Mouse (Mus musculus) heart, adult 2 months (tissue): ENCODE measurements around the gene Atp12a. TPM values are rescaled to one million over a fixed set of nuclear protein-coding genes. Genes with fewer than 3 reads are reported as not detected.

Source experiments
- DNase-seq, 2 experiments: peaks; one replicate each; pipeline ENCODE4 v3.0.0; 2021
- H3K27ac ChIP-seq: fragments of 200-600 bp; 2 replicates; pipeline ENCODE4 v1.8.1; 2022
- H3K27me3 ChIP-seq: fragments of 200-500 bp; 2 replicates; pipeline ENCODE4 v1.6.1; 2012; ENCODE audit warnings: mild to moderate bottlenecking, low read length, inconsistent platforms, mixed read lengths; ENCODE audit not compliant: control insufficient read depth, insufficient read depth
- H3K36me3 ChIP-seq: fragments of 200-500 bp; 2 replicates; pipeline ENCODE4 v1.6.1; 2012; ENCODE audit warnings: low read length, inconsistent platforms; ENCODE audit not compliant: control insufficient read depth, insufficient read depth
- H3K4me1 ChIP-seq: fragments of 200-500 bp; 2 replicates; pipeline ENCODE4 v1.6.1; 2011; ENCODE audit warnings: low read length; ENCODE audit not compliant: control insufficient read depth, insufficient read depth
- H3K4me3 ChIP-seq: fragments of 200-600 bp; 2 replicates; pipeline ENCODE4 v1.8.1; 2022
- H3K79me2 ChIP-seq: fragments of 200-500 bp; replicated peaks from 2 replicates; pipeline ENCODE4 v1.6.1; 2012; ENCODE audit warnings: mild to moderate bottlenecking, inconsistent platforms, low read length, moderate library complexity, mixed read lengths; ENCODE audit not compliant: control insufficient read depth, insufficient read depth
- H3K9ac ChIP-seq: fragments of 200-500 bp; 2 replicates; pipeline ENCODE4 v1.6.1; 2012; ENCODE audit warnings: low read depth, mild to moderate bottlenecking, control low read depth, inconsistent platforms, low read length, mixed read lengths
- CTCF ChIP-seq: fragments of 200-600 bp; IDR thresholded peaks from 2 replicates; pipeline ENCODE4 v1.8.1; 2022; ENCODE audit warnings: antibody characterized with exemption, mild to moderate bottlenecking, moderate library complexity
- EP300 ChIP-seq: fragments of 200-500 bp; IDR thresholded peaks from 2 replicates; pipeline ENCODE4 v1.6.1; 2011; ENCODE audit warnings: low read depth, low read length, control low read depth; ENCODE audit not compliant: insufficient read depth
- POLR2A ChIP-seq: fragments of 200-500 bp; IDR thresholded peaks from 2 replicates; pipeline ENCODE4 v1.6.1; 2011; ENCODE audit warnings: mild to moderate bottlenecking, low read depth, low read length, control low read depth; ENCODE audit not compliant: insufficient read depth
- WGBS: fragments of 180-500 bp; shearing (Covaris S2); methylation state at CpG from one replicate; pipeline ENCODE4 v1.1.7; 2018; 5-methylcytosine and 5-hydroxymethylcytosine counted together
- intact Hi-C: fragments of 180-260 bp; cut with DNase I; formaldehyde crosslinking; loops from one replicate; pipeline ENCODE4 v1.15.1; 2025
- polyA plus RNA-seq: library from polyadenylated mRNA; depleted of rRNA; stranded (reverse); fragments of >200 nt; gene quantifications from 2 replicates; pipeline ENCODE4 v1.2.3, GENCODE M21; 2012
- total RNA-seq, 2 experiments: library from RNA; stranded (reverse); gene quantifications; 2 replicates each; pipeline ENCODE4 v1.2.3; 2021

Atp12a gene
- total and polyA plus RNA-seq, 3 experiments: not detected

- Histone ChIP-seq H3K9ac (no peak overlapping the region), H3K4me1 (no peaks in the 10 kb centered on the region), H3K4me3 (no peak overlapping the region), H3K79me2 (no peaks in the 10 kb centered on the region), H3K36me3 (no peaks in the 10 kb centered on the region), H3K27ac (no peak overlapping the region), H3K27me3 (no peaks in the 10 kb centered on the region)
- TF ChIP-seq EP300: no peak
- TF ChIP-seq POLR2A: no peak
- TF ChIP-seq CTCF: no peak
- intact Hi-C loops: no loop called here
- 85% methylated on average over 5 of the region's 5 CpGs for WGBS
- no peak for DNase-seq
These were observed 30.4 kb upstream of the Atp12a start for GRCm38 (mm10) chr14:56334437-56334836.

DNA sequence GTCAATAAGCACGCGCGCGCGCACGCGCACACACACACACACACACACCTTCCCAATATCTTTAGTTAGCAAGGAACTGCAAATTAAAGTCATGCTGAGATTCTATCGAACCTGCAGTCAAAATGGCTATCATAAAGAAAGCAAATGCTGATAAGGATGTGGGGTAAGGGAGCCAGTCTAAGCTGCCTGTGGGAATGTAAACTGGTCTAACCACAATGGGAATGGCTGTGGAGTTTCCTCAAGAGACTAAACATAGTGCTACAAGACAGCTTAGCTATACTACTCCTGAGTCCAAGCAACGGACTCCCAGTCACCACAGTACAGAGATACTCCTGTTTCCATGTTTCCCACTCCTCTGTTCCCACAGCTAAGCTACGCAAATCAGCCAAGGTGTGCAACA, 28.8 kb upstream of the Atp12a start:
- DNase-seq: no peak
- H3K4me1 ChIP-seq: no peaks in the 10 kb centered on the region
- no peaks in the 10 kb centered on the region for H3K36me3 ChIP-seq
- intact Hi-C loops: no loop called here
- H3K9ac ChIP-seq: no peak overlapping the region
- TF ChIP-seq EP300 (no peak), CTCF (no peak), POLR2A (no peak)
- H3K27ac ChIP-seq: no peak overlapping the region
- H3K27me3 ChIP-seq: no peaks in the 10 kb centered on the region
- H3K79me2 ChIP-seq: no peaks in the 10 kb centered on the region
- no peak overlapping the region for H3K4me3 ChIP-seq
- WGBS: 85% methylated on average over 10 of the region's 10 CpGs

DNA sequence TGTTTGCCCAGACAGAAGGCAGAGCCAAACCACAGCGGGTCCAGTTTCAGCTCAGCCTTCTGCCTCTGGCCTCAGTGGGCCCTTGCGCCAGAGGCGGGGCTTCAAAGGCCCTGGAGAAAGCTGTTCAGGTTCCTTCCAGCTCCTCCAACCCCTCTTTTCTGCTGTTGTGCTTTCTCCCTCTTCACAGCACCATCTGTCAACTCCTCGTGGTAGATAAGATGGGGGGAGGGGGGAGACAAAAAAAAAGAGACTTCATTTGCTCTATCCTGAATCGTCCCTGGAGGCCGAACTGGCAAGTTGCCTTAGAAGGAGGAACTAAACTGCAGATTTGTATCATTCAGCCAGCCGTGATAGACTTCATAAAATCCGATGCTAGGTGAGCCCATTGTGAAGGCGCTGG, 27.8 kb upstream of the Atp12a start:
- H3K36me3 ChIP-seq: no peaks in the 10 kb centered on the region
- intact Hi-C loops: no loop called here
- 33% methylated on average over 9 of the region's 9 CpGs for WGBS
- H3K9ac ChIP-seq: no peak overlapping the region
- H3K4me3 ChIP-seq: no peak overlapping the region
- no peak for DNase-seq
- H3K27me3 ChIP-seq: no peaks in the 10 kb centered on the region
- H3K27ac ChIP-seq: no peak overlapping the region
- H3K4me1 ChIP-seq: no peaks in the 10 kb centered on the region
- TF ChIP-seq EP300: no peak
- no peak for TF ChIP-seq CTCF
- no peak for TF ChIP-seq POLR2A
- H3K79me2 ChIP-seq: no peaks in the 10 kb centered on the region

DNA sequence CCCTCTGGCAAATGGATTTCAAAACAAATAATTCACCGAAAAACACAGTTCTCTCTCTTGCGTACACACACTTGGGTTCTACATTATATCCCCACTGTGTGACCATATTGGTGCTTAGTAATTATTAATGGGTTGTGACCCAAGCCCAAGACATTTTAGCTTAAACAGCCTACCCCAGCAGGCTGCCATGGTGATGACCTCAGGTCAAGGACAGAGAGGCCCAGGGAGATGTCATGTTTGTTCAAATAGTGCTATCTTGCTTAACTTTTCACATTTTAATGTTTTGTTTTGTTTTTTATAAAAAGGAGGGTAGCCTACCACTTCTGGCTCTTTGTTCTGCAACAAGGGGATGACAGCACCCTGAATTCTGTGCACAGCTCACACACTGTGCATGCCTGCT, 27.2 kb upstream of the Atp12a start:
- no peak overlapping the region for H3K9ac ChIP-seq
- DNase-seq: no peak
- no peak overlapping the region for H3K4me3 ChIP-seq
- TF ChIP-seq CTCF: no peak
- no peak for TF ChIP-seq POLR2A
- TF ChIP-seq EP300: no peak
- no peaks in the 10 kb centered on the region for H3K36me3 ChIP-seq
- intact Hi-C loops: no loop called here
- no peak overlapping the region for H3K27ac ChIP-seq
- H3K27me3 ChIP-seq: no peaks in the 10 kb centered on the region
- H3K79me2 ChIP-seq: no peaks in the 10 kb centered on the region
- 73% methylated on average over 2 of the region's 2 CpGs for WGBS
- no peaks in the 10 kb centered on the region for H3K4me1 ChIP-seq

DNA sequence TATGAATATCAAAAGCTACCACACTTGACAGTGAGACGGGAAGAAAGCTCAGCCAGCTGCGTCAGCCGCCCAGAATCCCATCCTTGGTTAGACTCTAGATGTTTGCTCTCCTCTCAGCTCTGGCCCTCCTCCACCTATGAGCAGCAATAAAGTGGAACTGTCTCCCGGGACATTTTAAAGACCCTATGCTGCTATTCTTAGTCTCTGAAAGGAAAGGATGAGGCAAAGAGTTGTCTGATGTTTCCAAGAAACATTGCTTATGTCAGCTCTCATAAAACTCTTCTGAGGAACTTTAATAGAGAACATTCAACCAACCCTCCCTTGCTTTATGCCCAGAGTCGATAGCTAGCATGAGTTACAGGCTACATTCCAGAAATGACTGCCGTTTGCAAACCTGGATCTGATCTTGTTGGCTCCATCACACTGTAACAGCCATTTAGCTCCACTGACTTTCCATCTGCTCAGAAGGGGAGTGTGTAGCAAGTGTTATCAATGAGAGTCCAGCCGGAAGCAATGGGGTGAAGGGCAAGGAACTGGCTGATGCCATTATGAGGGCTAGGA, 25.9 kb upstream of the Atp12a start:
- Histone ChIP-seq H3K9ac (no peak overlapping the region), H3K79me2 (no peaks in the 10 kb centered on the region), H3K36me3 (no peaks in the 10 kb centered on the region), H3K4me3 (no peak overlapping the region), H3K27me3 (no peaks in the 10 kb centered on the region), H3K4me1 (no peaks in the 10 kb centered on the region), H3K27ac (no peak overlapping the region)
- intact Hi-C loops: no loop called here
- 72% methylated on average over 7 of the region's 7 CpGs for WGBS
- no peak for DNase-seq
- no peak for TF ChIP-seq POLR2A
- TF ChIP-seq EP300: no peak
- TF ChIP-seq CTCF: no peak

GRCm38 (mm10) chr14:56348704-56349103, 16.2 kb upstream of the Atp12a start:
- intact Hi-C loops: no loop called here
- 57% methylated on average over 3 of the region's 3 CpGs for WGBS
- Histone ChIP-seq H3K9ac (no peak overlapping the region), H3K4me1 (no peaks in the 10 kb centered on the region), H3K36me3 (no peaks in the 10 kb centered on the region), H3K4me3 (no peak overlapping the region), H3K27me3 (no peaks in the 10 kb centered on the region), H3K27ac (no peak overlapping the region), H3K79me2 (no peaks in the 10 kb centered on the region)
- no peak for DNase-seq
- TF ChIP-seq CTCF (no peak), EP300 (no peak), POLR2A (no peak)
